Mouse (Mus musculus) forebrain, embryonic 11.5 days (tissue): ENCODE measurements around the gene Fdx1l. TPM values are rescaled to one million over a fixed set of nuclear protein-coding genes. Genes with fewer than 3 reads are reported as not detected.

Experiments
- microRNA counts: library from miRNA; unstranded; fragments of <30 nt; microRNA quantifications from one replicate; lab custom pipeline; 2015
- microRNA-seq: library from miRNA; unstranded; fragments of <30 nt; microRNA quantifications from one replicate; pipeline ENCODE4, GENCODE M21; 2016; ENCODE audit not compliant: insufficient number of aligned reads
- polyA plus RNA-seq: library from polyadenylated mRNA; unstranded; fragments of >200 nt; fragmentation: Nextera tagmentation; extraction: Ambion mirVana; gene quantifications from 2 replicates; pipeline ENCODE4 v1.2.1, GENCODE M21; 2014

Fdx1l gene
- polyA plus RNA-seq, 1 experiment from 2014 or later, result 46.9 TPM

MicroRNAs encoded within 50 kb of the gene (microRNA counts, 519-probe panel; counts per million panel counts)
- 31.2 counts per million for microRNA mmu-miR-1900 (lab: Ali Mortazavi, UCI)

Small RNA genes within 50 kb of the gene (microRNA-seq; reads per million reads assigned to microRNA genes)
- gene Mir1900 (not detected), gene Mir7082 (3.4 reads per million)

Other genes starting within 250 kb of the Fdx1l start
- gene A230050P20Rik, start 205.0 kb downstream of the Fdx1l start, polyA plus RNA-seq, result 1.3 and 1.6 TPM in 2 replicates
- gene Angptl6, start 193.9 kb downstream of the Fdx1l start, polyA plus RNA-seq, result 4.3 and 5.3 TPM in 2 replicates
- gene Ppan, start 185.4 kb downstream of the Fdx1l start, polyA plus RNA-seq, result 71.2 and 75.1 TPM in 2 replicates
- 334 and 367 TPM in 2 replicates for gene Eif3g, start 175.0 kb downstream of the Fdx1l start, polyA plus RNA-seq
- gene Dnmt1, start 113.7 kb downstream of the Fdx1l start, polyA plus RNA-seq, result 93.4 and 94.8 TPM in 2 replicates
- gene S1pr2, start 96.8 kb downstream of the Fdx1l start, polyA plus RNA-seq, result 22.1 TPM in 2 replicates
- 119 and 130 TPM in 2 replicates for gene Mrpl4, start 70.9 kb downstream of the Fdx1l start, polyA plus RNA-seq
- 4.2 and 4.8 TPM in 2 replicates for gene Icam1, start 57.6 kb downstream of the Fdx1l start, polyA plus RNA-seq
- 5.8 and 6.2 TPM in 2 replicates for gene Icam4, start 44.2 kb downstream of the Fdx1l start, polyA plus RNA-seq
- gene Icam5, start 41.5 kb downstream of the Fdx1l start, polyA plus RNA-seq, result not detected in 2 replicates
- gene Zglp1, start 6.5 kb downstream of the Fdx1l start, polyA plus RNA-seq, result 1.2 and 2.9 TPM in 2 replicates
- 1.4 and 1.5 TPM in 2 replicates for gene Gm49373, start 518 bp downstream of the Fdx1l start, polyA plus RNA-seq
- gene Gm38431, start 18.4 kb upstream of the Fdx1l start, polyA plus RNA-seq, result 3.9 and 4.5 TPM in 2 replicates
- 118 and 124 TPM in 2 replicates for gene Raver1, start 18.4 kb upstream of the Fdx1l start, polyA plus RNA-seq
- 10.3 and 10.8 TPM in 2 replicates for gene Tyk2, start 57.6 kb upstream of the Fdx1l start, polyA plus RNA-seq
- 300 and 308 TPM in 2 replicates for gene Cdc37, start 76.4 kb upstream of the Fdx1l start, polyA plus RNA-seq
- gene Pde4a, start 92.1 kb upstream of the Fdx1l start, polyA plus RNA-seq, result 7.0 and 8.4 TPM in 2 replicates
- 35.9 and 41.3 TPM in 2 replicates for gene Keap1, start 165.7 kb upstream of the Fdx1l start, polyA plus RNA-seq
- gene S1pr5, start 174.8 kb upstream of the Fdx1l start, polyA plus RNA-seq, result 0.09 and 0.11 TPM in 2 replicates
- gene Atg4d, start 191.7 kb upstream of the Fdx1l start, polyA plus RNA-seq, result 55.7 and 57.9 TPM in 2 replicates
- gene Kri1, start 214.4 kb upstream of the Fdx1l start, polyA plus RNA-seq, result 16.3 and 22.3 TPM in 2 replicates
- 58.6 and 60.8 TPM in 2 replicates for gene Cdkn2d, start 217.8 kb upstream of the Fdx1l start, polyA plus RNA-seq
- 1.4 and 2.6 TPM in 2 replicates for gene Ap1m2, start 238.7 kb upstream of the Fdx1l start, polyA plus RNA-seq
- gene Slc44a2, start 247.1 kb upstream of the Fdx1l start, polyA plus RNA-seq, result 71.0 and 76.3 TPM in 2 replicates